Mouse (Mus musculus) heart, postnatal 0 days (tissue): ENCODE measurements around the gene Ndufb7. TPM values are rescaled to one million over a fixed set of nuclear protein-coding genes. Genes with fewer than 3 reads are reported as not detected.

Experiments used
- ATAC-seq: fragments of 200-750 bp; cut with Nextera tagmentation; 2 replicates; pipeline ENCODE4 v1.8.0; 2017; ENCODE audit warnings: low read depth, moderate number of reproducible peaks, moderate library complexity; ENCODE audit not compliant: insufficient read depth
- DNase-seq: peaks from one replicate; pipeline ENCODE4 v3.0.0-alpha.2; 2016; ENCODE audit warnings: low spot score
- H3K27ac ChIP-seq: fragments of 300-500 bp; sonication (generic); 2 replicates; pipeline ENCODE4 v1.5.1; 2014; ENCODE audit warnings: low read depth, mild to moderate bottlenecking
- H3K27me3 ChIP-seq: fragments of 300-500 bp; sonication (generic); 2 replicates; pipeline ENCODE4 v1.6.1; 2014; ENCODE audit warnings: low read length, mixed read lengths; ENCODE audit not compliant: control insufficient read depth, insufficient read depth
- H3K36me3 ChIP-seq: fragments of 300-500 bp; sonication (generic); replicated peaks from 2 replicates; pipeline ENCODE4 v1.6.1; 2014; ENCODE audit warnings: low read length, mixed read lengths; ENCODE audit not compliant: control insufficient read depth, insufficient read depth
- H3K4me1 ChIP-seq: fragments of 300-500 bp; sonication (generic); 2 replicates; pipeline ENCODE4 v1.6.1; 2014; ENCODE audit warnings: antibody characterized with exemption; ENCODE audit not compliant: control insufficient read depth, insufficient read depth
- H3K4me2 ChIP-seq: fragments of 300-500 bp; sonication (generic); 2 replicates; pipeline ENCODE4 v1.6.1; 2014; ENCODE audit warnings: low read depth, mild to moderate bottlenecking, low read length, moderate library complexity
- H3K4me3 ChIP-seq: fragments of 300-500 bp; sonication (generic); 2 replicates; pipeline ENCODE4 v1.5.1; 2014; ENCODE audit warnings: low read depth, low read length
- H3K9ac ChIP-seq: fragments of 300-500 bp; sonication (generic); replicated peaks from 2 replicates; pipeline ENCODE4 v1.6.1; 2014; ENCODE audit warnings: low read depth, low read length, mixed read lengths
- H3K9me3 ChIP-seq: fragments of 300-500 bp; sonication (generic); replicated peaks from 2 replicates; pipeline ENCODE4 v1.6.1; 2016; ENCODE audit warnings: low read length; ENCODE audit not compliant: control insufficient read depth
- CTCF ChIP-seq: IDR thresholded peaks from 2 replicates; pipeline ENCODE4 v1.5.1; 2016; ENCODE audit warnings: antibody characterized with exemption, control low read depth, low read depth
- EP300 ChIP-seq: IDR thresholded peaks from 2 replicates; pipeline ENCODE4 v1.6.1; 2016; ENCODE audit warnings: antibody characterized with exemption, low read depth
- WGBS: fragments of 180-500 bp; shearing (Covaris S2); extraction: QIAGEN DNeasy Blood & Tissue Kit; methylation state at CpG from one replicate; pipeline ENCODE4 v1.1.7; 2014; 5-methylcytosine and 5-hydroxymethylcytosine counted together
- polyA plus RNA-seq: library from polyadenylated mRNA; unstranded; fragments of >200 nt; fragmentation: Nextera tagmentation; extraction: Ambion mirVana; gene quantifications from 2 replicates; pipeline ENCODE4 v1.2.1, GENCODE M21; 2015
- total RNA-seq: library from RNA; depleted of rRNA; stranded (reverse); fragments of >200 nt; gene quantifications from 2 replicates; pipeline ENCODE4 v1.2.3, GENCODE M21; 2014; ENCODE audit warnings: low replicate concordance

Gene Ndufb7
- total and polyA plus RNA-seq, 2 experiments from 2014 or later, result 682 to 1,145 TPM

DNA sequence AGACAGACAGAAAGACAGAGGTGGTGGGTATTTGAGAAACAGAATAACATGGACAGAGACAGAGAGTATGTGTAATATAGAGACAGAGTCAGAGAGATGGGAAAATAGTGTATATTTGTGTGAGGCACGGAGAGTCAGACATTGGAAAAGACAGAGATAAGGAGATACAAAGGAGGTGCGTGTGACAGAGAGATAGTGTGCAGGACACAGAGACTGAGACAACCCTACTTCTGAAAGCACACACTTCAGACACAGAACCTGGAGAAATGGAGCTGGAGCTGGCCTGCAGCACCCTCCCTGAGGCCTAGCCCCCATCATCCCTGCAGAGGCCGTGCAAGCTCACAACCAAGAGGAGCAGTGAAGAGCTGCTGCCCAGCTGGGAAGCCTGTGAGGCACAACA lies 3.8 kb upstream of the Ndufb7 start:
- ATAC-seq, result no peak
- Histone ChIP-seq H3K9me3 (no peaks in the 10 kb centered on the region), H3K9ac (no peak overlapping the region), H3K4me1 (peaks cover 7% of the 10 kb centered on the region), H3K27me3 (no peaks in the 10 kb centered on the region), H3K36me3 (no peaks in the 10 kb centered on the region), H3K27ac (no peak overlapping the region), H3K4me2 (no peak overlapping the region), H3K4me3 (no peak overlapping the region)
- TF ChIP-seq CTCF, result no peak
- TF ChIP-seq EP300, result no peak
- WGBS, result 47% methylated on average over 3 of the region's 3 CpGs
- DNase-seq, result no peak

DNA sequence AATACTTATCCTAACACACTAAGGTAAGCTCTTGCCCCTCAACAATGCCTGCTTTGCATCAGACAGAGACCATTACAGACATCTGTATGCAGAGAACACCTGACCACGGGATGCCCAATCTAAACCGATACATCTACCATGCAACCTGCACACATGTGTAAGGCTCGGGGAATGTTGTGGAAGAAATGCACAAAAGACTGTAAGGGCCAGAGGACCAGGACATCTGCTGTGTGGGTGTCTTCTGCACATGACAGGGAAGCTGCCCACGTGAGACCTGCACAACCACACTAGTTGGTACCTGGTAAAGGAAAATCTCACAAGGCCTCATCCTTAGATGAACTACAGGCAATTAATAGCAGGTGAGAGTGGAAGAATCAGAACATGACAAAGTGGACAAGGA lies 3.2 kb upstream of the Ndufb7 start:
- Histone ChIP-seq H3K4me2 (no peak overlapping the region), H3K36me3 (no peaks in the 10 kb centered on the region), H3K4me1 (peaks cover 12% of the 10 kb centered on the region), H3K9ac (no peak overlapping the region), H3K27me3 (no peaks in the 10 kb centered on the region), H3K4me3 (no peak overlapping the region), H3K27ac (no peak overlapping the region), H3K9me3 (no peaks in the 10 kb centered on the region)
- ATAC-seq (no peak), DNase-seq (no peak)
- WGBS, result 58% methylated on average over 4 of the region's 4 CpGs
- TF ChIP-seq EP300, result no peak
- no peak for TF ChIP-seq CTCF

DNA sequence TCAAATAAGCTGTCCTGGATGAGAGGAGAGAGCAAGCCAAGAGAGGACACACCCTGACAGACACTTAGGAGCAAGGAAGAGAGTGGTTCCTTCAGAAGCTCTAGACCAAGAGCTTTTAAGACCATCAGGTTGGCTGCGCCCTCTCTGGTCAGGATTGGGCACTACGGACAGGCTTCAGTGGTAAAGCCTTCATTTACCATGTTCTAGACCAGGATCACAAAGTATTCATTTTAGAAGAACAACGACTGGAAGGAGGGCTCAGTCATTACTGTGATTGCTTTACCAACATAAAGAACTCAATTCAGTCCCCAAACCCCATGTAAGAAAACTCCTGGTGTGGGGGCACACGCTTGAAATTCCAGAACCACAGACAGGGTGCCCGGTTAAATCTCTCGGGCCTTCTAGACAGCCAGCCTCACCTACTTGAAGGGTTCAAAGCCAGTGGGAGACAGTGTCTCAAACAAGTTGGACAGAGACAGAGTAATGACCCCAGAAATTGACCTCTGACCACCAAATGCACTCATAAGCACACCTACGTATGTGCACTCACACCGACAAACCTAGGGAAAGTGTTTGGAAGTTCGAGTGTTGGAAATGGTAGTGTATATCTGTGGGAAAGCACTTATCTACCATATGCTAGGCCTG lies 618 bp upstream of the Ndufb7 start:
- ATAC-seq (no peak), DNase-seq (no peak)
- 78% methylated on average over 9 of the region's 9 CpGs for WGBS
- Histone ChIP-seq H3K4me3 (no peak overlapping the region), H3K4me1 (peaks cover 20% of the 10 kb centered on the region), H3K9ac (no peak overlapping the region), H3K4me2 (peak overlapping the region; percentile 90), H3K36me3 (peaks cover 23% of the 10 kb centered on the region), H3K27ac (no peak overlapping the region), H3K9me3 (no peaks in the 10 kb centered on the region), H3K27me3 (no peaks in the 10 kb centered on the region)
- TF ChIP-seq CTCF (no peak), EP300 (no peak)

DNA sequence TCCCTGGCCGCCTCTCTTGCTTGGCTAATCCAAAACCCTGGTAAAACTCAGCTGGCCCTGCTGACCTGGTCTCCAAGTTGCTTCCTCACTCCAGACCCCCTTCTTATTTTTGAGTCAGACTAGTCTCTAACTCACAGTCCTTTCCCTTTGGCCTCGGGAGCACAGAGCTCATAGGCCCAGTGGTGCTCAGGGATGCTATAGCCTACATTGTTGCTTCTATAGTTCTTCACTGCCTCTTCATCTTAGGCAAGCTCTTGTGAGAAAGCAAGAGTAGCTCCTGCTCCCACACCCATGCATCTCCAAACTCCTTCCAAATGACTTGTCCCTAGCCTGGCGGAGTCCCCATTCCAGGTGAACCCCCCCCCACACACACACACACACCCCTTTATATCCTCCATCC lies 1.2 kb downstream of the Ndufb7 start:
- 59% methylated on average over 3 of the region's 3 CpGs for WGBS
- Histone ChIP-seq H3K4me3 (peak overlapping the region; percentile 66), H3K27ac (no peak overlapping the region), H3K4me2 (peak overlapping the region; percentile 90), H3K9ac (peak overlapping the region; percentile 75; the same call in 1 of the 2 replicates), H3K4me1 (peaks cover 20% of the 10 kb centered on the region), H3K36me3 (peaks cover 41% of the 10 kb centered on the region), H3K9me3 (no peaks in the 10 kb centered on the region), H3K27me3 (no peaks in the 10 kb centered on the region)
- TF ChIP-seq EP300, result no peak
- TF ChIP-seq CTCF, result no peak
- DNase-seq (no peak), ATAC-seq (no peak)

DNA sequence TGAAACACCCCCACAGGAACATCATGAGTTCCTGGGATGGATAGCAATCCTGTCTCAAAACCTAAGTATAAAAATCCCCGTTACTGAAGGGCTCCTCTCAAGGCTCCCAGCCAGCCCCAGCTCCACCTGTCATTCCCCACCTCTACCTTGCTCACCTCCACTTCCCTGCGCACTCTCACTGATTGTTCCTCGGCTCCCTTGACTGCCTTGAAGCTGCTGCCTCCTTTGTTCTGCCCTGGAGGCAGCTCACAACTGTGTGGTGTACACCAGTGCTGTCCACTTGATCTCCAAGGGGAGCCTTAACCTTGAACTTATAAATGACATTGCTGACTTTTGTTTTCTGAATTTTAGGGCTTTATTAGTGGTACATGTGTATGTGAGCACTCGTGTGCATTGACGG lies 1.7 kb downstream of the Ndufb7 start:
- 62% methylated on average over 5 of the region's 5 CpGs for WGBS
- ATAC-seq (no peak), DNase-seq (no peak)
- Histone ChIP-seq H3K4me3 (no peak overlapping the region), H3K4me2 (peak overlapping the region; percentile 90), H3K4me1 (peaks cover 20% of the 10 kb centered on the region), H3K9me3 (no peaks in the 10 kb centered on the region), H3K27me3 (no peaks in the 10 kb centered on the region), H3K36me3 (peaks cover 45% of the 10 kb centered on the region), H3K27ac (no peak overlapping the region), H3K9ac (peak overlapping the region; percentile 75; the same call in 1 of the 2 replicates)
- no peak for TF ChIP-seq EP300
- no peak for TF ChIP-seq CTCF

DNA sequence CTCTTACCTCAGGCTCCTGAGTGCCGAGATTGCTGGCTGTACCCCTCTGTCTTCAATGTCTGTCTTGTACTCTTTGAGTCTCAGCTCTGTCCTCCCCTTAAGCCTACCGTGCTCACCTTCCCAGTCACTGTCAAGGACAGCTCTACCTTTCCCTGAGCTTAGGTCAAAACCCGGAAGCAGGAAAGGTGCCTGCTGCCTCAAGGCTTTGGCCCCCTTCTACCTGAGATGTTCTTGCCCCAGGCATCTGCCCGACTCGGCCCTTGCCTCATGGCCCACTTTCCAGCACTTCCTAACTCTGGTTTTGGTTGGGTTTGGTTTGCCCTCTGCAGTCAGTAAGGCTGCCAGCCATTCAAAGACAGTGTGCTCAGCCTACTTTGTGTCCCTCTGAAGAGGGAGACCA lies 2.3 kb downstream of the Ndufb7 start:
- ATAC-seq, result no peak
- H3K27ac ChIP-seq, result 0 out of 2 replicates have a peak overlapping the region, but pooled peaks have one; percentile 11
- H3K9ac ChIP-seq, result no peak overlapping the region

More for the DNA sequence above, 2.3 kb downstream of the Ndufb7 start:
- Histone ChIP-seq H3K4me1 (peaks cover 21% of the 10 kb centered on the region), H3K4me3 (no peak overlapping the region), H3K27me3 (no peaks in the 10 kb centered on the region), H3K36me3 (peaks cover 46% of the 10 kb centered on the region), H3K9me3 (no peaks in the 10 kb centered on the region), H3K4me2 (no peak overlapping the region)
- 74% methylated on average over 5 of the region's 5 CpGs for WGBS
- TF ChIP-seq EP300, result no peak
- no peak for TF ChIP-seq CTCF
- no peak for DNase-seq
